Mouse (Mus musculus) induced T-regulatory cell, adult 2 months (primary cell): Measurements from ENCODE around the gene Mex3d.
A peak's percentile ranks its signal among the peaks of the same experiment; 100 is the strongest.

Experiments
- DNase-seq: peaks from one replicate; pipeline ENCODE4 v3.0.0-alpha.2; 2012; ENCODE audit warnings: low read depth

Mex3d gene

GRCm38 (mm10) chr10:80412656-80413541 is 25.4 kb upstream of the Mex3d start:
- no peak for DNase-seq

- no peak for DNase-seq
Observed at GRCm38 (mm10) chr10:80407924-80408323, 20.5 kb upstream of the Mex3d start.

- peak; percentile 96 for DNase-seq
Observed at GRCm38 (mm10) chr10:80406684-80407501, 19.4 kb upstream of the Mex3d start, which contains the start of gene Uqcr11. TSS of gene Uqcr11 (minus strand) at chr10:80406830.

GRCm38 (mm10) chr10:80405481-80406173 is 18.2 kb upstream of the Mex3d start:
- peak; percentile 64 for DNase-seq

GRCm38 (mm10) chr10:80403044-80403692 is 15.7 kb upstream of the Mex3d start:
- peak; percentile 73 for DNase-seq

- no peak for DNase-seq
Observed at GRCm38 (mm10) chr10:80400704-80401161, 13.3 kb upstream of the Mex3d start.

- DNase-seq = no peak
Observed at GRCm38 (mm10) chr10:80399973-80400703, 12.7 kb upstream of the Mex3d start.

GRCm38 (mm10) chr10:80399191-80399972 is 11.9 kb upstream of the Mex3d start, which contains the start of gene Mbd3:
TSS of gene Mbd3 (minus strand) at chr10:80399550.
- DNase-seq = peak; percentile 99

GRCm38 (mm10) chr10:80398719-80399190 is 11.3 kb upstream of the Mex3d start:
- DNase-seq = peak; percentile 98

- DNase-seq = no peak
Observed at GRCm38 (mm10) chr10:80398174-80398535, 10.7 kb upstream of the Mex3d start.

GRCm38 (mm10) chr10:80397524-80398173 is 10.2 kb upstream of the Mex3d start:
- peak; percentile 54 for DNase-seq

GRCm38 (mm10) chr10:80396822-80397523 is 9.5 kb upstream of the Mex3d start:
- DNase-seq = no peak

- no peak for DNase-seq
Observed at GRCm38 (mm10) chr10:80395025-80395627, 7.7 kb upstream of the Mex3d start.

GRCm38 (mm10) chr10:80392687-80393086 is 5.2 kb upstream of the Mex3d start:
- DNase-seq = no peak

- DNase-seq = no peak
Observed at GRCm38 (mm10) chr10:80390697-80391096, 3.2 kb upstream of the Mex3d start.

- no peak for DNase-seq
Observed at GRCm38 (mm10) chr10:80389185-80389708, 1.8 kb upstream of the Mex3d start.

- no peak for DNase-seq
Observed at GRCm38 (mm10) chr10:80388731-80389130, 1.3 kb upstream of the Mex3d start.
